Mouse (Mus musculus) neural tube, embryonic 12.5 days (tissue): Measurements from ENCODE around the gene Ces2h. TPM values are rescaled to one million over a fixed set of nuclear protein-coding genes. Genes with fewer than 3 reads are reported as not detected.

Source experiments
- ATAC-seq: fragments of 200-750 bp; cut with Nextera tagmentation; 2 replicates; pipeline ENCODE4 v1.8.0; 2017; ENCODE audit warnings: low read depth, mild to moderate bottlenecking, moderate TSS enrichment, moderate library complexity; ENCODE audit not compliant: low FRiP score
- H3K27ac ChIP-seq: fragments of 300-500 bp; sonication (generic); 2 replicates; pipeline ENCODE4 v1.5.1; 2016
- H3K27me3 ChIP-seq: fragments of 300-500 bp; sonication (generic); replicated peaks from 2 replicates; pipeline ENCODE4 v1.6.1; 2016; ENCODE audit warnings: mild to moderate bottlenecking
- H3K36me3 ChIP-seq: fragments of 300-500 bp; sonication (generic); 2 replicates; pipeline ENCODE4 v1.6.1; 2016; ENCODE audit warnings: mild to moderate bottlenecking
- H3K4me1 ChIP-seq: fragments of 300-500 bp; sonication (generic); 2 replicates; pipeline ENCODE4 v1.6.1; 2016
- H3K4me2 ChIP-seq: fragments of 300-500 bp; sonication (generic); replicated peaks from 2 replicates; pipeline ENCODE4 v1.6.1; 2016; ENCODE audit warnings: mild to moderate bottlenecking
- H3K4me3 ChIP-seq: fragments of 300-500 bp; sonication (generic); 2 replicates; pipeline ENCODE4 v1.5.1; 2016
- H3K9ac ChIP-seq: fragments of 300-500 bp; sonication (generic); 2 replicates; pipeline ENCODE4 v1.6.1; 2016; ENCODE audit warnings: mild to moderate bottlenecking
- H3K9me3 ChIP-seq: fragments of 300-500 bp; sonication (generic); 2 replicates; pipeline ENCODE4 v1.6.1; 2016; ENCODE audit warnings: mild to moderate bottlenecking
- WGBS: fragments of 180-500 bp; shearing (Covaris S2); methylation state at CpG from one replicate; pipeline ENCODE4 v1.1.7; 2016; 5-methylcytosine and 5-hydroxymethylcytosine counted together
- polyA plus RNA-seq: library from polyadenylated mRNA; unstranded; fragments of >200 nt; fragmentation: Nextera tagmentation; extraction: Ambion mirVana; gene quantifications from 2 replicates; pipeline ENCODE4 v1.2.1, GENCODE M21; 2016

Gene Ces2h
- not detected in 2 replicates for polyA plus RNA-seq

GRCm38 (mm10) chr8:105000586-105000985 lies at the start of gene Ces2h:
Gene Ces2h (plus strand): TSS chr8:105000853.
- 86% methylated on average over 7 of the region's 7 CpGs for WGBS
- no peak within 1 kb of the TSS for H3K4me2 ChIP-seq
- H3K9ac ChIP-seq: no peak within 1 kb of the TSS
- no peaks in the 10 kb centered on the region for H3K27me3 ChIP-seq
- ATAC-seq: no peak
- H3K9me3 ChIP-seq: no peaks in the 10 kb centered on the region
- no peaks in the 10 kb centered on the region for H3K4me1 ChIP-seq
- H3K36me3 ChIP-seq: no peaks in the 10 kb centered on the region
- H3K4me3 ChIP-seq: no peak within 1 kb of the TSS
- H3K27ac ChIP-seq: no peak within 1 kb of the TSS

- H3K4me1 ChIP-seq: no peaks in the 10 kb centered on the region
- no peak within 1 kb of the TSS for H3K4me3 ChIP-seq
- ATAC-seq: no peak
- H3K27ac ChIP-seq: no peak within 1 kb of the TSS
- H3K27me3 ChIP-seq: no peaks in the 10 kb centered on the region
- H3K36me3 ChIP-seq: no peaks in the 10 kb centered on the region
- H3K9ac ChIP-seq: no peak within 1 kb of the TSS
- no peaks in the 10 kb centered on the region for H3K9me3 ChIP-seq
- WGBS: 78% methylated on average over 5 of the region's 5 CpGs
- H3K4me2 ChIP-seq: no peak within 1 kb of the TSS
Observed at GRCm38 (mm10) chr8:104961537-104961961, 39.1 kb upstream of the Ces2h start, which contains the start of gene Ces2g. Gene Ces2g (plus strand): TSS chr8:104961718.

GRCm38 (mm10) chr8:104962229-104962901 lies 38.3 kb upstream of the Ces2h start:
- Histone ChIP-seq H3K9me3 (no peaks in the 10 kb centered on the region), H3K9ac (no peak overlapping the region), H3K4me3 (no peak overlapping the region), H3K27me3 (no peaks in the 10 kb centered on the region), H3K27ac (no peak overlapping the region), H3K36me3 (no peaks in the 10 kb centered on the region), H3K4me1 (no peaks in the 10 kb centered on the region), H3K4me2 (no peak overlapping the region)
- 75% methylated on average over 8 of the region's 8 CpGs for WGBS
- ATAC-seq: no peak

- Histone ChIP-seq H3K36me3 (no peaks in the 10 kb centered on the region), H3K4me3 (no peak overlapping the region), H3K27me3 (no peaks in the 10 kb centered on the region), H3K4me1 (no peaks in the 10 kb centered on the region), H3K27ac (no peak overlapping the region), H3K9me3 (no peaks in the 10 kb centered on the region), H3K9ac (no peak overlapping the region), H3K4me2 (no peak overlapping the region)
- 82% methylated on average over 4 of the region's 4 CpGs for WGBS
- no peak for ATAC-seq
Observed at GRCm38 (mm10) chr8:104963375-104963894, 37.2 kb upstream of the Ces2h start.

- ATAC-seq: no peak
- H3K27ac ChIP-seq: no peak overlapping the region
- H3K27me3 ChIP-seq: no peaks in the 10 kb centered on the region
- H3K4me1 ChIP-seq: no peaks in the 10 kb centered on the region
- WGBS: 88% methylated on average over 5 of the region's 5 CpGs
- H3K36me3 ChIP-seq: no peaks in the 10 kb centered on the region
- peaks cover 14% of the 10 kb centered on the region for H3K9me3 ChIP-seq
- no peak overlapping the region for H3K9ac ChIP-seq
- H3K4me3 ChIP-seq: no peak overlapping the region
- H3K4me2 ChIP-seq: no peak overlapping the region
Observed at GRCm38 (mm10) chr8:104984126-104984525, 16.5 kb upstream of the Ces2h start.

- no peak overlapping the region for H3K4me2 ChIP-seq
- H3K4me1 ChIP-seq: no peaks in the 10 kb centered on the region
- no peak overlapping the region for H3K27ac ChIP-seq
- H3K9me3 ChIP-seq: peaks cover 7% of the 10 kb centered on the region; the same call in 1 of the 2 replicates
- H3K9ac ChIP-seq: no peak overlapping the region
- no peak for ATAC-seq
- H3K4me3 ChIP-seq: no peak overlapping the region
- H3K27me3 ChIP-seq: no peaks in the 10 kb centered on the region
- 94% methylated on average over 2 of the region's 2 CpGs for WGBS
- no peaks in the 10 kb centered on the region for H3K36me3 ChIP-seq
Observed at GRCm38 (mm10) chr8:104984942-104985341, 15.7 kb upstream of the Ces2h start.

GRCm38 (mm10) chr8:104998191-104998590 lies 2.5 kb upstream of the Ces2h start:
- Histone ChIP-seq H3K9me3 (no peaks in the 10 kb centered on the region), H3K4me3 (no peak overlapping the region), H3K4me2 (no peak overlapping the region), H3K4me1 (no peaks in the 10 kb centered on the region), H3K36me3 (no peaks in the 10 kb centered on the region), H3K27ac (no peak overlapping the region), H3K9ac (no peak overlapping the region), H3K27me3 (no peaks in the 10 kb centered on the region)
- ATAC-seq: no peak
- WGBS: 79% methylated on average over 6 of the region's 6 CpGs

GRCm38 (mm10) chr8:104999183-104999582 lies 1.5 kb upstream of the Ces2h start:
- no peaks in the 10 kb centered on the region for H3K9me3 ChIP-seq
- no peaks in the 10 kb centered on the region for H3K4me1 ChIP-seq
- 86% methylated on average over 6 of the region's 6 CpGs for WGBS
- no peak overlapping the region for H3K27ac ChIP-seq
- H3K4me3 ChIP-seq: no peak overlapping the region
- no peak for ATAC-seq
- H3K36me3 ChIP-seq: no peaks in the 10 kb centered on the region
- H3K27me3 ChIP-seq: no peaks in the 10 kb centered on the region
- no peak overlapping the region for H3K9ac ChIP-seq
- H3K4me2 ChIP-seq: no peak overlapping the region

- 93% methylated on average over 2 of the region's 2 CpGs for WGBS
- H3K4me1 ChIP-seq: no peaks in the 10 kb centered on the region
- no peak overlapping the region for H3K4me2 ChIP-seq
- peaks cover 6% of the 10 kb centered on the region; the same call in 1 of the 2 replicates for H3K9me3 ChIP-seq
- H3K36me3 ChIP-seq: no peaks in the 10 kb centered on the region
- H3K4me3 ChIP-seq: no peak overlapping the region
- H3K9ac ChIP-seq: no peak overlapping the region
- no peaks in the 10 kb centered on the region for H3K27me3 ChIP-seq
- ATAC-seq: no peak
- H3K27ac ChIP-seq: no peak overlapping the region
Observed at GRCm38 (mm10) chr8:105010000-105010399, 9.3 kb downstream of the Ces2h start.

- Histone ChIP-seq H3K4me3 (no peak overlapping the region), H3K27ac (no peak overlapping the region), H3K4me2 (no peak overlapping the region), H3K27me3 (no peaks in the 10 kb centered on the region), H3K9ac (no peak overlapping the region), H3K9me3 (peaks cover 6% of the 10 kb centered on the region; the same call in 1 of the 2 replicates), H3K4me1 (no peaks in the 10 kb centered on the region), H3K36me3 (no peaks in the 10 kb centered on the region)
- ATAC-seq: no peak
- 85% methylated on average over 12 of the region's 12 CpGs for WGBS
Observed at GRCm38 (mm10) chr8:105011136-105011535, 10.5 kb downstream of the Ces2h start.

- Histone ChIP-seq H3K27ac (no peak overlapping the region), H3K9ac (no peak overlapping the region), H3K27me3 (no peaks in the 10 kb centered on the region), H3K4me1 (no peaks in the 10 kb centered on the region), H3K9me3 (no peaks in the 10 kb centered on the region), H3K4me2 (no peak overlapping the region), H3K36me3 (no peaks in the 10 kb centered on the region), H3K4me3 (no peak overlapping the region)
- no peak for ATAC-seq
- WGBS: 89% methylated on average over 5 of the region's 5 CpGs
Observed at GRCm38 (mm10) chr8:105014391-105014790, 13.7 kb downstream of the Ces2h start.

GRCm38 (mm10) chr8:105021954-105022353 lies 21.3 kb downstream of the Ces2h start:
- Histone ChIP-seq H3K27me3 (no peaks in the 10 kb centered on the region), H3K9me3 (no peaks in the 10 kb centered on the region), H3K9ac (no peak overlapping the region), H3K27ac (no peak overlapping the region), H3K36me3 (no peaks in the 10 kb centered on the region), H3K4me2 (no peak overlapping the region), H3K4me1 (no peaks in the 10 kb centered on the region), H3K4me3 (no peak overlapping the region)
- ATAC-seq: no peak
- 80% methylated on average over 1 of the region's 1 CpGs for WGBS

- Histone ChIP-seq H3K4me3 (no peak overlapping the region), H3K27me3 (no peaks in the 10 kb centered on the region), H3K9me3 (no peaks in the 10 kb centered on the region), H3K4me1 (no peaks in the 10 kb centered on the region), H3K27ac (no peak overlapping the region), H3K4me2 (no peak overlapping the region), H3K9ac (no peak overlapping the region), H3K36me3 (no peaks in the 10 kb centered on the region)
- WGBS: 71% methylated on average over 1 of the region's 1 CpGs
- no peak for ATAC-seq
Observed at GRCm38 (mm10) chr8:105023087-105023486, 22.4 kb downstream of the Ces2h start.
